Mouse (Mus musculus) 416B (cell line): ENCODE results near the gene Slc39a10.
"Not testable (repeated sequence)": the region's sequence is repeated elsewhere in the genome, so short reads cannot be mapped to it uniquely, and the experiment has no call there.

ENCODE experiments used
- DNase-seq: peaks from one replicate; pipeline ENCODE4 v3.0.0; 2011; ENCODE audit warnings: low read depth

Gene Slc39a10

DNA sequence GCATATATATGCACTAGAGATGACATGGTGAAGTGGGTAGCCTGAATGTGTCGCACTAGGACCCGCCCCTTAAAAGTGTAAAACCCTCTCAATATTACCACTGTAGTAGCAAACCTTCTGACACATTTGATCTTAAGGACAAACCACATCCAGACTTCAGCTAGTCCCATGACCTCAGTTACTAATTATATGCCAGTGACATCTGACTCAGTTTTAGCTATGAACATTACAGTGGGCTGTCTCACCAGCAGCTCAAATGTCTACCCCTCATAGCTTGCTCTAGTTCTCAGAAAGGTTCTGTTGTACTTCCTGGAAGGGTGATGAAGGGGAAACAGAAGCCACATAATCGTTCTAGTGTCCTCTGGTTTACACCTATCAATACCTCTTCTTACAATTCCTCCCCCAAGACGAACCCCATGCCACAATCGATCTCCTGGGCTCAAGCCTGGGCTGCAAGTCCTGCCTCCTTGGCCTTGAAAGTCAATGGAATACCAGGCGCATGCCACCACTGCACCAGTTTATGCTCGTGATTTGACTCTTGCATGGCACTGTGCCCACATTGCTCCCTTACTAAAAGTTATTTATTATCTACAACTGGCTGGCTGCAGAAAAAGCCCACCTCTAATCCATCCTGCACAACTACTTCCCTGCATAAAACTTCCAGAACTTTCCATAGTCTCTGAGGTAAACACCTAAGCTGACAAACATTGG lies 28.3 kb downstream of the Slc39a10 start:
- DNase-seq: no peak

DNA sequence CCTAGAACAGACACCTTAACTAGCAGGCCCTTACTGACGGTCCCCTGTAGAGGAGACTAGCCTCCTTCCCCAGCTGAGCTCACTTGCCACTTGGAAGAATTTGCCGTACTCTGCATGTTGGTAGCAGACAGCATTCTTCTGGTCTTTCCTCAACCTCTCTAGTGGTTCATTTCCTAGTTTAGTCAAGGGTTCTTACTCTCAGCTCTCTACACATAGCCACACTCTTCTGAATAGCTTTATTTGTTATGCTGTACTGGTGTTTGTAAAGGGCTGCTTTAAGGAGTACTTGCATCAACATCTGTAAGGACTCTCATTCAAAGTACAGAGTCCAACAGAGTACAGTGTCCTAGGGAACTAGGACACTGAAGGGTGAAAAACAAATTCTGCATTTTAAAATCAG lies 29.2 kb downstream of the Slc39a10 start:
- DNase-seq: no peak

DNA sequence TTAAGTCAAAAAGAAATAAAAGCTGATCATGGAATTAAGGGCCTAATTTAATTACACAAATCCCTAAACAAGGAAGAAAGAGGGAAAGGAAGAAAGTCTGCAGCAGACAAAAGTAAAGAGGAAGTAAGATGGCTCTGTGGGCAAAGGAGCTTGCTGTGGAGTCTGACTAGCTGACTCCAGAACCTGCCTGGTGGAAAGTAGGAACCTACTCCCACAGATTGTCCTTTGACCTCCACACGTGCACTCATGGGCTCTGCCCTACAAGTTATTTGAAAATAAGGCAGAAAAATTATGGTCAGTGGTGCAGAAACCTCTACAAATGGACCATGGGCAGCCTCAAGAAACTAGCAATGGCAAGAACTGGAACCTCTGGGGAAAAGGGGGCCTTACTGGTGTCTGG lies 32.6 kb downstream of the Slc39a10 start:
- no peak for DNase-seq

DNA sequence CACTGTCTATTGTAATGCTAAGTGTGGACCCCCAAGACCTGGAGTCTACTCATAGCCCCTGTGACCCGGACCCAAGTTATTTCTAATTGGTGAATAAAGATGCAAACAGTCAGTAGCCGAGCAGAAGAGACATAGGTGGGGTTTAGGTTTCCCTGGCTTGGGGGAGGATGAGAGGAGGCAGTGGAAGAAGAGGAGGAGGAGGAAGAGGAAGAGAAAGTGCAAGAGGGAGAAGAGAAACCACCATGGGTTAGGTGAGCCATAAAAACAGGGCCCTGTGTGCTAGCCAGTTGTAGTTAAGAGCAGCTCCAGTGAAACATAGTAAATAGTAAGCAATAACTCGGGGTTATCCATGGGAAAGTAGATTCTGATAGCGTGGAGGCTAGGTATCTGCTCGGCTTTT lies 34.1 kb downstream of the Slc39a10 start:
- DNase-seq: no peak

DNA sequence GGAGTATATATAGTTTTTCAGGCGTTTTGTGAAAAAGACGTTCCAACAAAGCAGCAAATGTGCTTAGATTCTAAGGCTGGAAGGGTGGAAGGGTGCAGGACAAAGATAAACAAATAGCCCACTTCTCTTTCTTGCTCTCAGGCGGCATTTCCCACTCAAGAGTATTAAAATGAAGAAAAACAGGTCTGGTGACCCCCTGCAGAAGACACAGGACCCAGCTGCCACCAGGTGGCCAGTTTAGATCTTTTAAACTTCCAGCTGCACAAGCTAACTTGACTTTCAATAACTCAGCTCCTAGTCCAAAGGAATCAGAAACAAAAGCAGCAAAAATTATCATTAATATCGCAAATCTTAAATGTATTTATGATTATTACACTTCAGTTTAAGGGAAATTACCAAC lies 36.2 kb downstream of the Slc39a10 start:
- no peak for DNase-seq

DNA sequence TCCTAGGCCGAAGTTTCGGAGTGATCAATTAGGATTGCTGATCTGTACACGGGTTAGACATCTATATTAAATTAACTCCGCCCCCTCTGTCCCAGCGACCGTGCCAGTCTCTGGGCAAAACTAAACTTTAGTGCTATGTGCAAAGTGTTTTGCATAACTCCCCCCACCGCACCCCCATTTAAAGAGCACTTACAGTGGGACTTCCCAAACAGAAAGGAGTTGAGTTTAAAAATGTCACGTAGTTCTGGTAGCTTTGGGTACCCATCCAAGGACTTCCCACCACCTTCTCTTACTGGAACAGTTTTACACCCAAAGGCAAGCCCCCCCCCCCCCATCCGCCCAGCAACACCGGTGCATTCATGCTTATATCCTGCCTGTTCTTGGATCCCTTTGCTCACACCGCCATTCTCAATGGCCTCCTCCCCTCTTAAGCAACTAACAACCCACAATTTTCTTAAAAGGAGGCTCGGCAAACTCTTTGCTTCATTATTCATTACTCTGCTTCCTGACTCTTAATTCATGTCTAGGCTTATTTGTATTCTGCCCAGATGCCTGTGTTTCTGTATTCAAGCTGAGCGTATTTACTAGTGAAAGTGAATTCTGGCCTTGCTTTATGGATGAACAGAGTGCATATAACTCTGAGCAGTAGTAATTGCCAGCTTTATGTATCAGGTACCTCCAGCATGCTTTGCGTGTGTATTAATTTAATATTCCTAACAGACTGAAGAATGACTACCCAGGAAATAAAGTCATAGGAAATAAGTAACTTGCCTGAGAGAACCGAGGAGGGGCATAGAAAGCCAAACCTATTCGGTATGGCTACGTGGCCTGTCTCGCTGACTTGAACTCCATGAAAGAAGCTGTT lies 38.4 kb downstream of the Slc39a10 start:
- peak; percentile 97 for DNase-seq

DNA sequence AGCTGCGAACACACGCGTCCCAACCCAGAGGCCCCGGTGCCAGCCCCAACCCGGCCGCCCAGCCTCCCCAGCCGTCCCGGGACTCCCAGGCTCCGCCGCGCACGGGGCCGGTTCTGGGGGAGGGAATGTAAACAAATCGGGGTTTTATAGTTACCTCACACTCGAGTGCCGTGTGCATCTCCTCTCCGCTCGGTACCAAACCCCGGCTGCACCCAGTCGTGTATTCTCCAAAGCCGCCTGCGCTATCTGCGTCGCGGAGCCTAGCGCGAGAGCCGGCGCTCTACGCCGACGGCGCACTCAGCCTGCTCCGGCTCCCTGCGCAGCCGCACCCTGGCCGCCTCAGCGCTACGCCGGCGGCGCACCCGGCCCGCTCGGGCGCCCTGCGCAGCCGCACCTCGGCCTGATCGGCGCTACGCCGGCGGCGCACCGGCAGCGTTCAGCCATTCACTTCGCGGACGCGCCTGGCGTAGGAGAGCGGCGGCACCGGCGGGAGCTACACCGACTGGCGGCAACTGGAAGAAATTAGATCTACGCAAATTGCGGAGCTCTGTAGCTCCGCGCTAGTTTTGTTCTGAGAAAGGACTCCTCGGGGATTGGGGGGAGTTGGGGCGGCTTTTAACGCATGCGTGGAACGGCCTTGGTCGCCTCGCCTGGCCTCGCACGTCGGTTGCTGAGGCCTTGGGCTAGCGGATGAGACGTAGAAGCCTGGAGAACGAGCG lies 39.2 kb downstream of the Slc39a10 start:
- DNase-seq: peak; percentile 96

DNA sequence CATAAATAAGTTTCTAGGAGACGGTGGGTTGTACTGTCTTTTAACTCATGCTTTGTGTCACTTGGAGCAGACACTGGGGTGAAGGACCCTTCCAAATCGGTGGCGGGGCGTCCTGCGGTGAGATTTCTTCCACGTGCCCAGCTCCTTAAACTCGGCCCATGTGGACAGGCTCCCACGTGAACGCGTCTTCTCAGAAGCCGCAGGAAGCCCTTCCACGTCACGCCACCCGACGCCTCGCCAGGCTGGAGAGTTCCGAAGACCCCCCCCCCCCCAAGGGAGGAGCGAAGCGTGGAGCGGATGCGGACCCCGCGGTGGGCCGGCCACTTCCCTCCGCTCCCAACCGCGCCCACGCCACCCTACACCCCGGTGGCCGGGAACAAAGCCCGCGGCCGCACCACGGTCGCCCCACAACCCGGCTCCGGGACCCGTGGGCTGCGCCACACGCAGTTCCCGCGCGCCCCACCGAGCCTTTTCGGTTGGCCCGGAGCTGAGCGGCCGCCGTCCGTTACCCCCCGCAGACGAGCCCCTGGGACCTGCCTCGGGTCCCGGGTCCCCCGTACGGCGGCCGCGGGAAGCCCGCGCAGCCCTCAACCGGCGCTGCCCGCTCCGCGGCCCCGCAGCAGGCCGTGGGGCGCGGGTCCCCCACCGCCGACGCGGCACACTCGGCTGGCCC lies 39.9 kb downstream of the Slc39a10 start:
- peak; percentile 89 for DNase-seq

DNA sequence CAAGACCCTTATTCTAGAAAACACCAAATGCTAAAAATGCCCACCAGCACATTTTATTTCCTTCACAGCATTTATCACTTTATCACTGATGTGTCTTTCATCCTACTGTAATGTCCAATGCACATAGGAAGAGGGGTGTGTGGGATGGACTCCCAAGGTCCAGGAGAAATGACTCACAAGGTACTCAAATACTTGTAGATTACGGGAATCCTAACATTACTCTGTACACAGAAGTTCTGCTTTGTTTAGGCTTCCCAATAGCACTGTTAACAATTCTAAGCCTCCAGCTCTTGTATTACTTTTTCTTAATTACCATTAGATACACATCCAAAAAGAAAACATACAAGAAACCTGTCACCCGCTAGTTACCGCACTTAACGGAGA lies 40.4 kb downstream of the Slc39a10 start:
- no peak for DNase-seq

DNA sequence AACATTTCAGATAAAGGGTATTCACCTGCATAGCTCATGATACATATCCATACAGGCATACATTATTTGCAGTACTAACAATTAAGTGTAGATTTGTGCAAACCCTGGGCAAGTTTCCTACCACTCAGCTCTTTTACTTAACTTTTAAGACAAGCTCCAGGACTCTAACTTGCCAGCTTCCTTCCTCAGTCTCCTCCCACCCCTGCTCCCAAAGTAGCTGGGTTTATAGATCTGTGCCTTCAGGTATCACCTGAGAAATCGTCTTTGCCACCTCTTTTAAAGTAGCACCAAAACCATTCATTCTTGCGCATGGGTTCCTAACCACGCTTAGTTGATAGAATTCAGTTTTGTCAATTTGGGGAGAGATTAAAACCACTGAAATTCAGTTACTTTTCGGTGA lies 41.1 kb downstream of the Slc39a10 start:
- peak; percentile 51 for DNase-seq

DNA sequence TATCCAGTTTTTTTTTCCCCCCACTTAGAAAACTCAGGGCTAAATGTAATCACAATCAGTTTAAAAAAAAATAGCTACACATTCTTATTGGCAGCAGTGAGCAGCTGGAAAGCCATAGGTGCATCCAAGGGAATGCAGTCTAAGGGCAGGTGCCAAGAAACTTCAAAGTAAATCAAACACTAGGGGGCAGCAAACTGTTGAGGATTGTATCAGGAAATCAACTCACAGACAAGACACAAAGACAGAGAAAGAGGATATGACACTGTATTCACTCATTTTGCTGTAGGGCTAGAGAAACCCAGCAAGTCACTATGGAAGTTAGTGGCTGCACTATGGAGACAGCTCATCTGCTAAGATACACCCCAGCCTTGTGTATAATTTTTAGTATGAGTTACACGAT lies 42.9 kb downstream of the Slc39a10 start:
- DNase-seq: peak; percentile 87

DNA sequence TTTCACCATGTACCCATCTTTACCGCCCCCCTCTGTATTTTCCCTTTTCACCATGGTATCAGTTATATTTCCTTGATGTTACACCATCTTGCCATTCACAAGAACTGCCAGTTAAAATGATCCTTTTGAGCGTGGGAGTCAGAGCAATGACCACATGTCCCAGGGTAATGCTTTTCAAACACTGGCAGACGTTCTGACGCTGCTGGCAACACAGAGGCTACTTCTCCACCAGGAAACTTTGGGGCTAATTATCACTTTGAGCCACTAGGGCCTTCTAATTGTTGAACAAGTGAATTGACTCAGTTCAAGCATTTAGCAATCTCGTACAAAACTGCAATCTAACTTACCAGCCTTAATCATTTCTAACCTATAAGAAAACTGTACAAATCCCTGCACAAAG lies 47.4 kb downstream of the Slc39a10 start:
- DNase-seq: no peak

DNA sequence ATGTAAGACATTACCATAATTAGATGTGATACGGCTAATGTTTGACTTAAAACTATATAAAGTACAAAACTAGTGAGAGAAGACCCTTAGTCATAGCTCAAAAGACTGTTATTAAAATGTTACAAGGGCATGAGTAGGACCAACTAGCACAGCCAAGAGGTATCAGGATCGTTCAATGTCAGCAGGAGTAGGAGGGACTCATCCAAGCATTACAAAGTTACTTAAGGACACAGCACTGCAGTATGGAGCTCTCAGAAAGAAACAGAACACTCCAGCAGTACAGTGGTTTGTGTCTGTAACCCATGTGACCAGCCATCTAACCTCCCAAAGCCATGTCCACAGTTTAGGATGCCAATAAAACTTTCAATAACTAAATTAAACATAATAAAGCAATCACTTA lies 48.4 kb downstream of the Slc39a10 start:
- DNase-seq: no peak

DNA sequence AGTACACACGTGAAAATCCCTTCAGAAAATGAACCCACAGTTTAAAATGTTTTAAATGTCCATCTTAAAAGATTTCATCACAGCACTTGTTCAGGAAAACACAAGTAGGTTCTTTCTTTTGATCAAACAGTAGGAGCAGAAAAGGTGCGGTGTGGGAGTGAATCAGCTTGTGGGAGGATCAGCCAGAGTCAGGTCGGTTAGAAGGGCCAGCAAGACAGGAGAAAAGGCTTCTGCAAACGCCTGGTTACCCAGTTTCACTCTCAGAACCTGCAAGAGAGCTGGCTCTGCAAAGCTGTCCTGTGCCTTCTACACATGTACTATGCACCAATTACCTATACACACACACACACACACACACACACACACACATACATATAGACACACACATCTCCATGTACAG lies 49.2 kb downstream of the Slc39a10 start:
- DNase-seq: peak; percentile 59

DNA sequence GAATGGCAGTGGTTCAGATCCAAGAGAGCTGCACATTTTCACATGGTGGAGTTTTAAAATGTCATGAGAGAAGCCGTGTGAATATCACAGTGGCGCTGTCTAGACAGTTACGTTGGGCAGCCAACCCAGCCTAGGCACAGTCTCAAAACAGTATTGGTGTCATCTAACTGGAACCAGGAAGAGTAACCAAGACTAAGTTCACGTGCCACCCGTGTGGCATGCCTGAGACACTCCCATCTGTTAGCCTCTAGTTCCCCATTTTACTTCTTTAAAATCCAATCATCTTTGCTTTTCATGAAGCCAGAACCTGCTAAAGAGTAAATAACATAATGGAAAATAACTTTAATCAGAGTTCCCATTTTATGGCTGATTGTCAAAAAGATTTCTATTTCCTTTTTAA lies 60.7 kb downstream of the Slc39a10 start:
- no peak for DNase-seq

DNA sequence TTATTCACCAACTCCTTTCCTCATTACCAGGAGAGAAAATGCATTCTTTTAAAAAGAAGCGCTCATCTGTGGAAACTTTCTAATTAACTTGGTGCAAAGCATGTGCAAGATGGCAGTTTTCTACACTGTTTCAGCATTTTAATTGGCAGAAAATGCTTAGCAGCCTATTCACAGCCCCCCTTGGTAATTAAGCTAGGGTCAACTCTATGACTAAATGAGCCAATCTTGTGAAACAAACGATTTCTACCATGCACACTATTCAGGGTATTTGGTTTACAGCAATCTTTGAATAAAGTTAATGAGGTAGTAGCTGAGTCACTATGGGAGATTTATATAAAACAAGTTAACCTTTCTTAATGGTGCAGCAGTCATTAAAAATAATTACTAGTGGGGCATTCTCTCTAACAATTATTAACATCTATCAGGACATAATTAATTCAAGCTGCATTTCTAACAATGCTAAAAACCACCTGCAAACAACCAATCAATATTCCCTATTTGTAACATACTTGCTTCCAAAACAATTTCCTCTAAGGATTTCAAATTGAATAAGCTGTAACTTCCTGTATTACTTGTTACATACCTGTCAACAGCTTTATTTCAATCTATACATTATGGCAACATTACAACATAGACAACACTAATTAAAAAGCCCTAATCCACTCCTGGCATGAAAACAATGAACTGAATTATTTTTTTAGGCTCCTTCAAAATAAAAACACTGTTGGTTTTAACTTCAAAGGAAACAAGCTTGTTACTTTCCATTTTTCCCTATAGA lies 62.4 kb downstream of the Slc39a10 start:
- DNase-seq: no peak

DNA sequence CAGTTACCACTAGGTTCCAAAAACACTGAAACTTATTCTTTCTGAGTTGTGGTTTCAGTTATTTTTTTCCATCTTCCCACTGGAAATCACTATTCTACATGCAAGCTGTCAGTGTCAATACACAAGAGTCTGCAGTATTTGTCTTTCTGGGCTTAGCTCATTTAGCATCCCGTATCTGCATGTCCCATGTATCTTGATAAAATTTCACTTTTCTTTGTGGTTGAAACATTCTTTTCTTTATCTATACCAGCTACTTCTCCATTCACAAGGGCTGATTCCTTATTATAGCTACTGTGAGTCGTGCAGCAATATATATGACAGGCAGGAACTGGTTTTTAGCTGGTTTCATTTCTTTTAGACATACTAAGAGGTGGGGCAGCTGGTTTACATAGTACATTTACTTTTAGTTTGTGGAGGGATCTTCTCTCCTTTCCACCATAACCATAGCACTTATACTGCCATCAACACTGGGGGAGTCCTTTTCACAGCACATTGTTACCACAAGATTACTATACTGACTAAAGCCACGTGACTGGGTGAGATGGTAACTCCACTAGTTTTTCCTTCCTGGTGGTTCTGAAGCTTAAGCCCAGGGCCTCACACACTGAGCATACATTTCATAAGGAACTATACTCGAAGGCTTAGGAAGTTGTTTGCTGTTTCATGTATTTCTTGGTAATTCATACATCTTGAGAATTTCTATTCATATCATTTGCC lies 70.2 kb downstream of the Slc39a10 start:
- no peak for DNase-seq

DNA sequence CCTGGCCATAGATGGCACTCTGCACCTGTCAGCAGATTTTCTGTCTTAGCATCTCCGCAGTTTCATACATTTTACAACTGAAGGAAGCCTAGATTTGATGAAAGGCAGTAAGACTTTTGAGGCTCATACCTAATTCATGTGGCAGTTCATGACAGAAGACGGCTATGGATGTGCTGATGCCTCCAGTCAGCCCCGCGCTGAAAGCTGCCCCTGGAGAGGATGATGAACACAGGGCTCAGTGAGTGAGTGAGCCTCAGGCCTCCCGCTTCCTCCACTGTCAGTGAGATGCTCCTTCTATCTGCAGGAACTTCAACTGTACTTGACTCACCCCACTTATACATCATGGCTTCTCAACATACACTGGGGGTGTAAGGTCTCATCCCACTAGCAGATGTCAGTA lies 74.7 kb downstream of the Slc39a10 start:
- DNase-seq: no peak

DNA sequence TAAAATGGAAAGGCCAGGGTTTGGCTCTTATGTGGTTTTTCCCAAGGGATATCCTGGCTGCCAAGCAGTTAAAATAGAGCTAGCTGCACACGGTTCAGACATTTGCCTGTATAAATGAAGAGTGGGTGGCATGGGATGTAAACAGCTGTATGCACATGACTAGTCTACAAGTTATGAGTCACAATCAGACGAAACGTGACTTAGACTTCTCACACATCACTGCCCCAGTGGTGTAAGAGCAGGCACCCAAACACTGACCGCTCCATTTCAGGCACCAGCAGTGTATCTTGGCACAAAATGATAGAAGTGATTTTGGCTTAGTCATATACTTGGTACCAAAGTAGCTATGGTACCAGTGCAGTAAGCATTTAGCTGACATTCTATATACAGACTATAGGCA lies 84.0 kb downstream of the Slc39a10 start:
- not testable (repeated sequence) for DNase-seq

DNA sequence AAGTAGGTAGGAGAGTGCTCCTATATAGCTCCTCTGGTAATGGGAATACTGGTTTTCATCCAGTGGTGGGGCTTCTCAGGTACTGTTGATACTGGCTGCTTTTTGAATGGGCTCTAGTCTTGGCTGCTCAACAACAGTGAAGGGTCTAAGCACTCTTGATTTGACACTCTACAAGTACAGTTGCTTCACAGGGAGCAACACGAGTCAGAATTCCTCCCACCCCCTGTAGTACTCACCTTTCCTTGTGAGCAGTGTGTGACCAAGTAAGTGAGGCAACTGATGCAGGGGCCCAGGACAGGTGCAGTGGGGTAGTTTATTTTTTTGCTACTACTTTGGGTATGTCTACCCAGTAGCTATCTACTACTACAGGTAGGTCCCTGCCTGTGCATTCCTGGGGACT lies 87.6 kb downstream of the Slc39a10 start:
- no peak for DNase-seq

DNA sequence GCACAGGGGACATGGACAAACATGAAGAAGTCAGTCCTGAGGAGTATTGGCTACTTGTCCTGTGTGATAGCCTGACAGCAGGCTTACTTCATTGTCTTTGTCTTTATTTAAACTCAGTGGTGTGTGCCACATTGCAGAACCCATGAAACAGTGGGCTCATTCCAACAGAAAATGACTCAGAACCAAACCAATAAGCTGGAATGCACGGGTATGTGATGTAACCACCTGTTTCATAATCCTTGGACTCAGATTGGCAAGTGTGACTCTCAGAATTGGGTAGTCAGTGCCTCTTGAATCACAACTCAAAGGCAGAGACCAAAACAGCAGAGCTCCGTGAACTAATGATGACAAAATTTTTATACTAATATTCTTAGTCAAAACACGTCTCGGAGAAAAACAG lies 110.4 kb downstream of the Slc39a10 start:
- DNase-seq: peak; percentile 14
